Mouse (Mus musculus) G1E (cell line): Measurements from ENCODE around the gene Uggt2. TPM values are rescaled to one million over a fixed set of nuclear protein-coding genes. Genes with fewer than 3 reads are reported as not detected.

Experiments used
- ATAC-seq: 2 replicates; pipeline ENCODE4 v1.8.0; 2016; ENCODE audit warnings: mild to moderate bottlenecking; ENCODE audit not compliant: insufficient number of reproducible peaks, poor library complexity, low FRiP score, severe bottlenecking; ENCODE audit errors: extremely low read depth
- DNase-seq: peaks from one replicate; pipeline ENCODE4 v3.0.0; 2012; ENCODE audit warnings: low spot score
- H3K27me3 ChIP-seq: 2 replicates; pipeline ENCODE4 v1.6.1; 2012; ENCODE audit warnings: mild to moderate bottlenecking, low read length, inconsistent platforms; ENCODE audit not compliant: insufficient read depth
- H3K36me3 ChIP-seq: replicated peaks from 2 replicates; pipeline ENCODE3; 2012; ENCODE audit warnings: mild to moderate bottlenecking, inconsistent platforms
- H3K4me1 ChIP-seq: 2 replicates; pipeline ENCODE4 v1.6.1; 2012; ENCODE audit warnings: low read depth, low read length, inconsistent platforms, mixed read lengths; ENCODE audit not compliant: insufficient read depth
- H3K4me3 ChIP-seq: 2 replicates; pipeline ENCODE4 v1.5.1; 2012; ENCODE audit warnings: low read depth, mild to moderate bottlenecking, inconsistent platforms, low read length, moderate library complexity, mixed read lengths
- H3K9me3 ChIP-seq: replicated peaks from 2 replicates; pipeline ENCODE4 v1.6.1; 2012; ENCODE audit warnings: inconsistent platforms
- CTCF ChIP-seq: IDR thresholded peaks from 2 replicates; pipeline ENCODE4 v1.5.1; 2012; ENCODE audit warnings: low read depth, low read length, inconsistent platforms, mixed read lengths
- GATA1 ChIP-seq: IDR thresholded peaks from 2 replicates; pipeline ENCODE4 v1.6.1; 2012; ENCODE audit warnings: borderline replicate concordance, low read length, inconsistent platforms, mixed read lengths
- GATA2 ChIP-seq: IDR thresholded peaks from 2 replicates; pipeline ENCODE4 v1.6.1; 2012; ENCODE audit warnings: low read depth, low read length, inconsistent platforms, borderline replicate concordance
- POLR2AphosphoS5 ChIP-seq: IDR thresholded peaks from 2 replicates; pipeline ENCODE4 v1.6.1; 2012; ENCODE audit warnings: low read depth, low read length, inconsistent platforms; ENCODE audit not compliant: insufficient replicate concordance
- TAL1 ChIP-seq: conservative IDR thresholded peaks from 2 replicates; pipeline ENCODE4 v1.6.1; 2012; ENCODE audit warnings: low read depth, low read length, inconsistent platforms, mixed read lengths
- polyA plus RNA-seq: library from polyadenylated mRNA; stranded (reverse); fragments of >175 nt; gene quantifications from 2 replicates; pipeline ENCODE4 v1.2.3, GENCODE M21; 2012
- total RNA-seq, 2 experiments: library from RNA; stranded (forward) in 1 of 2; stranded (reverse) in 1 of 2; fragments of 200-1000 nt in 1 of 2; fragments of >200 nt in 1 of 2; fragmentation: Nextera tagmentation in 1 of 2; gene quantifications; 2 replicates each; pipeline ENCODE4 v1.2.3; 2014 to 2017

Gene Uggt2
- total and polyA plus RNA-seq, 3 experiments = 0.55 to 7.7 TPM; not detected in 1

GRCm38 (mm10) chr14:118958010-118958409 lies 141.2 kb downstream of the Uggt2 start:
- Histone ChIP-seq H3K27me3 (no peaks in the 10 kb centered on the region), H3K4me1 (no peaks in the 10 kb centered on the region), H3K9me3 (no peaks in the 10 kb centered on the region), H3K4me3 (no peak overlapping the region), H3K36me3 (peaks cover 85% of the 10 kb centered on the region)
- TF ChIP-seq CTCF = no peak
- no peak for TF ChIP-seq GATA2
- no peak for TF ChIP-seq GATA1
- no peak for TF ChIP-seq POLR2AphosphoS5
- TF ChIP-seq TAL1 = no peak
- DNase-seq = no peak
- no peak for ATAC-seq

DNA sequence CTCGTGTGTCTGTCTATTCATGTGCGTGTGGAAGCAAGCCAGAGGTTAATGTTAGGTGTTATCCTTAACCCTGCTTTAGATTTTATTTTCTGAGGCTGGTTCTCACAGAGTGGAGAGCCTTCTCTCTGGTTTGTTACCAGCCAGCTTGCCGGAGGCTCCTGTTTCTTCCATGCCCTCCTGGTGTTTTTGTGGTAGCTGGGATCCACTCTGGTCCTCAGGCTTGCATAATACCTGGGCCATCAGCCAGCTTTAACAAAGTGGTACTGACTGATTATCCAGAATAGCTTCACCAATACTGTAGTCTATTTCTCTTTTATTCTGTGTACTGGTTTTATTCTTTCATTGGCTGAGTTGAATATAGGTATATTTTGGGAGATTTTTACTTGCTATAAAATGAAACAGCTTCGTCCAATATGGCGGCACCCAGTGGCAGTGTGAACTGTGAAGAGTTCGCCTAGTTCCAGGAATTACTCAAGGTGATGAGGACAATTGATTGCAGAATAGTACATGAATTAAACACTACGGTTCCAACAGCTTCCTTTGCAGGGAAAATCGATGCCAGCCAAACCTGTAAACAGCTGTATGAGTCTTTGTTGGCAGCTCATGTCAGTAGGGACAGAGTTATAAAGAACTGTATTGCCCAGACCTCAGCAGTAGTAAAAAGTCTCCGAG lies 147.2 kb downstream of the Uggt2 start:
- Histone ChIP-seq H3K27me3 (no peaks in the 10 kb centered on the region), H3K36me3 (peaks cover 48% of the 10 kb centered on the region), H3K9me3 (no peaks in the 10 kb centered on the region), H3K4me1 (peaks cover 2% of the 10 kb centered on the region), H3K4me3 (no peak overlapping the region)
- no peak for ATAC-seq
- no peak for TF ChIP-seq GATA1
- TF ChIP-seq POLR2AphosphoS5 = no peak
- no peak for TF ChIP-seq GATA2
- TF ChIP-seq CTCF = no peak
- TF ChIP-seq TAL1 = no peak
- DNase-seq = no peak

DNA sequence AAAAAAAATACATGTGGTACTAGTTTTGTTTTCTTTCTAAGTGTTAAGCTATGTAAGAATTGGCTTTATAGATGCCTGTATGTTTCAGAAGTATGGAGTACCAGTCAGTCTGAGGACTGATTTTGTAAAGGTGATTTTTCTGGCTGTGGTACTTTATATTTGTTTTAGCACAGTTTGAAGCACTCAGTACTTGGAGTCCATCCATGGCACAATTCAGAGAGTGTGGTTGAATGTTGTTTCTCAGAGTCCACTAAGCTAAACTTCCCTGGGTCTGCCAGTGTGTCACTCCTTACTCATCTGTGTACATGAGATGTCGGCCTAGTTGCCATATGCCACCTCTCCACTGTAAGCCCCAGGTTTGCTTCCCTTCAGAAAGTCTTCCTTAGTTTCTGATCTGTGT lies 150.4 kb downstream of the Uggt2 start:
- no peak overlapping the region for H3K4me3 ChIP-seq
- H3K9me3 ChIP-seq = no peaks in the 10 kb centered on the region
- H3K4me1 ChIP-seq = peaks cover 18% of the 10 kb centered on the region
- no peak for ATAC-seq
- no peaks in the 10 kb centered on the region for H3K27me3 ChIP-seq
- DNase-seq = no peak
- H3K36me3 ChIP-seq = peaks cover 37% of the 10 kb centered on the region
- no peak for TF ChIP-seq POLR2AphosphoS5
- no peak for TF ChIP-seq TAL1
- no peak for TF ChIP-seq GATA1
- TF ChIP-seq GATA2 = no peak
- no peak for TF ChIP-seq CTCF

GRCm38 (mm10) chr14:118944702-118945101 lies 154.5 kb downstream of the Uggt2 start:
- DNase-seq (no peak), ATAC-seq (no peak)
- H3K4me3 ChIP-seq = no peak overlapping the region
- TF ChIP-seq CTCF (no peak), POLR2AphosphoS5 (no peak), GATA1 (no peak), GATA2 (no peak), TAL1 (no peak)
- no peaks in the 10 kb centered on the region for H3K27me3 ChIP-seq
- H3K36me3 ChIP-seq = peaks cover 36% of the 10 kb centered on the region
- H3K4me1 ChIP-seq = peaks cover 29% of the 10 kb centered on the region
- no peaks in the 10 kb centered on the region for H3K9me3 ChIP-seq

DNA sequence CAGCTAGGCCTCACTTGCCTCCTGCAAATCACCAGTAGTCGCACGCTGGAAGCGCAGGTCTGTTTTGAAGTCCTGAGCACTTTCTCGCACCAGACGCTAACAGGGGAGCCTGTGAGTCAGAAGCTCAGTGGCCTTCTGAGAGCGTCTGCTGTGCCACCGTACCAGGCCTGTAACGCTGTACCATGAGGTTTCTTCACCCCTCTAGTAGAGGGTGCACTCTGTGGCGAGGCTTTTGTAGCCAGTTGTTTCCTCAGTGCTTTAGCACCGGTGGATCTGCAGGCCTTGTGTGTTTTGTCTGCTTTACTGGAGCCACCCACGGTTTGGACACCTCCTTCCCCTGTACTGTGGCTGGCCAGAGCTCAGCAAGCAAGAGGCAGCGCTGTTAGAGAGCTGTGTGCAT lies 157.2 kb downstream of the Uggt2 start:
- no peak for ATAC-seq
- Histone ChIP-seq H3K4me3 (no peak overlapping the region), H3K9me3 (no peaks in the 10 kb centered on the region), H3K36me3 (peaks cover 38% of the 10 kb centered on the region), H3K27me3 (no peaks in the 10 kb centered on the region), H3K4me1 (peaks cover 38% of the 10 kb centered on the region)
- TF ChIP-seq GATA1 = no peak
- no peak for TF ChIP-seq CTCF
- TF ChIP-seq POLR2AphosphoS5 = no peak
- no peak for TF ChIP-seq TAL1
- TF ChIP-seq GATA2 = no peak
- DNase-seq = no peak

DNA sequence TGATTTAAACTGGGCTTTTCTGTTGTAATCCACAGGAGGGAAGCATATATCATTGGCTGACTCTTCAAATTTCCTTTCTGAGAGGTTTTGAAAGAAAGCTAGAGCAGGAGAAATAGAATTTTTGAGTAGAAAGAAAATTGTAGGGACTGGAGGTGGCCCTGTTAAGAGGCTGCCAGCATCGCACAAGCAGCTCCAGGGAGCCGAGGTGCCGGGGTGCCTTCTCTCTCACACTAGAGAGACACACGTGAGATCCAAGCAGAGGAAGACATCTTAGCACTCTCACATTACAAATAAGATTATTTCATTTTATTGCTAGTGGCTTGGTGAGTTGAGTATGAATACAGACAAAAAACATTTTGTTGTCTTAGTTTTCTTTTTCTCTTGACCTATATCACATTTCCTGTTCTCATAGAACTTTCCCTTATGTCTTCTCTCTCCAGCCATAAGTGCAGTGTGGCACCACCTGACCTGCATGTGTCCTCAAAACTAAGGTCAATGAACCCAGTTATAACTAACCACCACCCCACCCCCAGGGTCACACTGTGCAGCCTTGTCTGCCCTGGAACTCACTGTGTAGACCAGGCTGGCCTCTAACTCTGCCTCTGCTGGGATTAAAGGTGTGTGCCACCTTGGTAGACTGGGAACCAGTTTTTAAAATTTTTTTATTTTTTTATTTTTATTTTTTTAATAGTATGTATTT lies 158.3 kb downstream of the Uggt2 start:
- TF ChIP-seq CTCF (no peak), GATA2 (no peak), POLR2AphosphoS5 (no peak), TAL1 (no peak), GATA1 (no peak)
- Histone ChIP-seq H3K27me3 (no peaks in the 10 kb centered on the region), H3K4me1 (peaks cover 46% of the 10 kb centered on the region), H3K9me3 (no peaks in the 10 kb centered on the region), H3K4me3 (no peak overlapping the region), H3K36me3 (peaks cover 36% of the 10 kb centered on the region)
- no peak for DNase-seq
- no peak for ATAC-seq
